Mouse (Mus musculus) left cerebral cortex, postnatal 14 days (tissue): ENCODE measurements around the gene St8sia2. TPM values are rescaled to one million over a fixed set of nuclear protein-coding genes. Genes with fewer than 3 reads are reported as not detected.

Experiments used
- DNase-seq, 2 experiments: peaks; one replicate each; pipeline ENCODE4 v3.0.0; 2021 to 2022; ENCODE audit warnings: low spot score in 2 of 2, mixed read lengths in 1 of 2
- intact Hi-C: fragments of 180-260 bp; cut with DNase I; formaldehyde crosslinking; loops from one replicate; pipeline ENCODE4 v1.15.1; 2025
- long read RNA-seq, 2 experiments: library from polyadenylated mRNA; stranded (forward); transcript quantifications; one replicate each; pipeline ENCODE4 v2.0.0; 2021
- total RNA-seq, 2 experiments: library from RNA; stranded (reverse); gene quantifications; 2 replicates each; pipeline ENCODE4 v1.2.3; 2021

Gene St8sia2
- 1 to 10 TPM; 3.3 to 4.2 TPM for total RNA-seq
- long read RNA-seq, experiment 1, partial matches to known transcripts: 0 of 1 reads
- long read RNA-seq, experiment 1, other reads (novel, unspliced or antisense): 1 of 1 reads
- long read RNA-seq, experiment 2, partial matches to known transcripts: 0 of 2 reads
- long read RNA-seq, experiment 2, other reads (novel, unspliced or antisense): 2 of 2 reads

DNA sequence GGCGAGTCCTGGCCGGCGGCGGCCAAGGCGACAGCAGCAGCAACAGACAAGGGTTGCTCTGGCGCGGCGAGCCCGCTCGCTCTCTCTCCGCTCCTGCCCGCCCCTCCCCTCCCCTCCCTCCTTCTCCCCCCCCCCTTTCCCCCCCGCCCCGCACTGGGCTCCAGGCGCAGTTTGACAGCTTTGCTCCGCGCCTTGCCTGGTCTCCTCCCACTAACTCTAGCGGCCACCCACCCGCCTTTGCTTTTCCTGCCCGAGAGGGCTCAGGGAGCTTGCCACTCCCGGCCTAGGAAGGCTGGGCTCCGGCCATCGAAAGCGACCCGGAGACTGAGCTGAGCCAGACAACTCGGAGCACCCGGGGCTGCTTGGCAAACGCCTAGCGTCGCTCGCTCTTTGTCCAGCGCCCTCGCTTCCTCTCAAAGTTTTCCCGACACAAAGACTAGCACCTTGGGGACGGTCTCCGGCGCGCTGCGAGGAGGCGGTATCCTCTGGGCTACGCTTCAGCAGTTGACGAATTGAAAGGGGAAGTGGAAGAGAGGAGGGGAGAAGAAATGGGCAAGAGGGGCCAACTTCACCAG, at the start of gene St8sia2:
TSS of gene St8sia2 (minus strand) at position 90 of the 575 bp plus-strand sequence.
- peak in 1 of 2 experiments; percentile 26 for DNase-seq

DNA sequence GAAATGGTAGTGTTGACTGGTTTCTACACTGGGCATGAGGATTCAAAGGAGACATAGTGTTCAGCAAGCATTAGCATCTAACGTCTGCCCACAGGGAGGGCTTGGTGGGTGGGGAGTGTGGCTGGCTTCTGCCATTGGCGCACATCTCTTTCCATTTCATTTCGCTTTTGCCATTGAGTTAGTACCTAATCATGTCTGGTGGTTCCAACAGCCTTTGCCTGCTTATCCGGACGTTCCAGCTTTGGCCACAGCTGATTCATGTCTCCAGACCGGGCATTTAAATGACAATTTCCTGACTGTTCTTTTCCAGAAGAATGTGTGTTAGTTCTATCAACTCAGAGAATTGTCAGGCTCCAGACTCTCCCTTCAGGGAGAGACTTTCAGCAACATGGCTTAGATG, 47.6 kb upstream of the St8sia2 start:
- intact Hi-C loops: no loop called here
- DNase-seq: no peak

More for the DNA sequence above, at the start of gene St8sia2:
- intact Hi-C loops: loop anchor here (10.0 kb wide), 1 partner anchor 359 kb away; no protein-coding TSS in a partner anchor

DNA sequence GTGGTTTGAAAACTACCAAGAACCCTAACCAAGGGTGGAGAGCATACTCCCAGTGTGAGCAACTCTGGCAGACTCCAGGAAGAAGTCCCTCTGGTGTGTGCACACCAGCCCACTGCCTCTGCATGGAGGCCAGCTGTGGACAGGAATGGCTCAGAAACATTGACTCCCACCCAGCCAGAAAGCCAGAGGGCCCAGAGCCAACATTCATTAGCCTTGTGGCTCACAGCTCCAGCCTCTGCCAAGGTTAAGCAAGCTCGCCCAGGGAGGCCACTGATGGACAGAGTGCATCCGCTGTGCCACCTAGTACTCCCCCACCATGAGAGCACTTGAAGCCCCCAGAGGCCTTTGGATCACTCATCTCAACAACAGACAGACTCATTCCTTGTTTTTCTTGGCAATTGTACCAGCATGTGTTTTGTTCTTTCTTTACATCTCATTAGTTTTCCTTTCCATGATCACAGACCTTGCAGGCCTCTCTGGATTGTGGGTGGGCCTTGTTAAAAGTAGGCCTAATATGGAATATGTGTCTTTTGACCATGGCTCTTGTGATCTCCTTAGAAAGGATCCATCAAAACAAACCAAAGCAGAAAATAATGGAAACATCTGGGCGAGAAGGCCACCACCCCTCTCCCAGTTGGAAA, 46.9 kb upstream of the St8sia2 start:
- no peak for DNase-seq
- intact Hi-C loops: no loop called here

DNA sequence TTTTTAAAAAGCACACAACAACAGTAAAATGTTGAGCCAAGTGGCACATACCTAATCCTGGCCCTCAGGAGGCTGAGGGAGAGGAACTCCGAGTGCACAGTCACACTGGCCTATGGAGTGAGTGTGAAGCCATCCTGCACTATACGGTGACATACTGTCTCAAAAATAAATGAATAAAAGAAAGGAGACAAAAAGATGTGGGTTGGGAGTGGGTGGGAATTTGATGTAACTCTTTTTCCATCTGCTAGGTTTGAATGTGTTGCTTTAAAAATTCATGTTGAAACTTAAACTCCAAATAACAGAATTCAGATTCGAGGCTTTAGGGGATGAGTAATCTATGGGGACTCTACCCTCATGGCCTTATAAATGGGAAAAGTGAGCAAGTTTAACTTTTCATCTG, 46.2 kb upstream of the St8sia2 start:
- peak in 1 of 2 experiments; percentile 13 for DNase-seq
- intact Hi-C loops: no loop called here

DNA sequence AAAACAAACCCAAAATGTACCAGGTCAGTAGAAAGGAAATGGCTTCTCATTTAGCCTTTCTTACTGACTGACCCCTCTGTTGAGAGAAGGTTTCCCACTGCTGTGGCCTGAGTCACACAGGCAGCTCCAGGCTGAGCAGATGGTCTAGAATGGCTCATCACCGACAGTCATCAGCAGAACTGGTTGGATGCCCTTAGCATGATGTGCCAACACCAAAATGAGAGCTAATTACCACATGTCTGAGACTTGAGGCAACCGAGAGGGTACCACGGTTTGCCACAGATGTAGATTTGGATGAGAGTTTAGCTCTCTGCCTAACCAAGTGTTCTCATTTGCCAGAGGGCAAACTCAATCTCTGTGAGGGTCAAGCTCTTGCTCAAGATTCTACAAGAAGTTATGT, 42.3 kb upstream of the St8sia2 start:
- intact Hi-C loops: no loop called here
- DNase-seq: no peak

DNA sequence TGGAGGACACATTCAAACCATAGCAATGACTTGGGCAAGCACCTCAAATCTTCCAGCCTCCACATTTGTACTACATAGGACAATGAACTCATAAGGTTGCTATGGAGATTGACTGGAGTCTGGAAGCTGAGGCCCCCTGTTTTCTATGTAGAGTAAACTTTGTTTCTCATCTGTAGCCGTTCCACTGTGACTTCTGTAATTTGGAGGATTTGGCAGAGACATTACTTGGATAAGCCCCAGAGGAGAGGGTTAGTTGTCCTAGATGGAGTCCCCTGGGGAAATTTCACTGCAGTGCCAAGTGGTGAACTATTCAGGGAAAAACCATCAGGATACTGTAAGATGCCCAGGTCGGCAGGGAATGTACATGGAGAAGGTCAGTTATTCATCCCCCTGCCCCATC, 34.1 kb upstream of the St8sia2 start:
- no peak for DNase-seq
- intact Hi-C loops: no loop called here

DNA sequence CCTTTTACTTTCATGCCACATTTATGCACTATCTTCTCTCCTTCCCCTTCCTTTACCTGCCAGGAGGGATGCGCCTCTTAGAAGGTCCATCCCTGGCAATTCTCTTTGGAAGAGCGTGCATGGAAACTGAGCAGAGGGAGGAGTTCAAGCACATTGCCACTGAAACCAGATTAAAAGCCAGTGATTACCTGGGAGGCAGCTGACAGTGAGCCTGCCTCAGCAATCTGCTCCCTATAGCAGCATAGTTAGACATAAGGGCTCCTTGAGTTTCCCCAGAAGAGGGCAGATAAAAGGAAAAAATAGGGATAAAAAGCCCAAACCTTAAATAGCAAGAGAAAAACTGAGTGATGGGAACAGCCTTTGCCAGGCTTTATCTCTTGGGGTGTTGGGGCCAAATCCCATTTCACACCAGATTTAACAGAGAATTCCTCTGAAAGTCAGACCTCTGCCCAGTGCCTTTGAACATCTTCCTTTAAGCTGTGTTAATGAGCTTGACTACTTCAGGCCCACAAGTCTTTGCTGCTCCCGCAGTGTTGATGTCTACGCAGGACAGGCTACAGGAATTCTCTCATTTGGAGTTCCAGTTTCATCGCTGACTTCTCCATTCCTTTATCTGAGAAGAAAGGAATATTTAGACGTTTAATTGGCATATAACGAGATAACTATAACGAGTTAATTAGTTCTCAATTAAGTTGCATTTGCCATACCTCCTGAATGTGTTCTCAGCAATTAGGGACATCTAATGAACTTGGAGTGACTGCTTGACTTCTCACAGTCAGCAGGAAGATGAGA, 31.9 kb upstream of the St8sia2 start:
- DNase-seq: no peak
- intact Hi-C loops: no loop called here

DNA sequence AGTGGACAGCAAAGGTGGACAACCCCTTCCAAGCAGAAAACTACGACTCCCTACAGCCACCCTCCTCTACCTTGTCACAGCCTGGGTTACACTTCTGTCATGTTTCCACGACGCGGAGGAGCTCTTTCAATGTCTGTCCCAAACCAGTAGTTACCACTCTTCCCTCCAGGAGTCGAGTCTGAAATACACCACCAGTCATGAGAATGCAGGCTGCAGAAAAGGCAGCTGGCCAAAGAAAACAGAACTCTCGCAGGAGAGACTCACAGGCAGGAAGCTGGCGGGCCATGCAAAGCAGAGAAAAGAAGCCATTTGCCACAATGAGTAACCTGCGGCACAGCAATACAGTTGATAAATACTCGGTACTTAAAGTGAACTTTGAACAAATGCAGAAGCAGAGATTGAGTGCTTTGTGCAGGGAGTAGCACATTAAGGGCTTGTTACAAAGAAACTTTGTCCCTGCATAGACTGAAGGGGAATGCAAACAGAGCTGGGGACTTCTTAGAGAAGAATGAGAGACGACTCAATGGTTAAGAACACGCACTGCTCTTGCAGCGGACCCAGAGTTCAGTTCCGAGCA, 30.2 kb upstream of the St8sia2 start:
- DNase-seq: no peak
- intact Hi-C loops: no loop called here

DNA sequence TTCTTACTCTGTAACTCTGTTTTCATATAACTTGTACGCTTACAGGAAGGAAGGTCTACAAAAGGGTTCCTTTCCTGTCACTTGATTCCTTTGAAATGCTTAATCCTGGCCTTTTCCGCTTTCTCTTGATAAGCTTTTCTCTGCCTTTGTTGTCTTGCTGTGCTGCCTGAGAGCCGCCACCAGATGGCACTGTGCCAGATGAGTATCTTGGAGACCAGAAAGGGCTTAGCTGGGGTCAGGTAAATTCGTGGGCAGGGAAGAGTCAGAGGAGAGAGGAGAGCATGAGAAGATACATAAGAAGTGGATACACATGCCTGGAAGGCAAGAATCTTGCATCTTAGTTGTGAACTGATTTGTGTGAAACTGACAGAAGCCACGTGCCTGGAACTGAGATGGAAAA, 11.5 kb upstream of the St8sia2 start:
- intact Hi-C loops: no loop called here
- peak; percentile 49 to 78 for DNase-seq

DNA sequence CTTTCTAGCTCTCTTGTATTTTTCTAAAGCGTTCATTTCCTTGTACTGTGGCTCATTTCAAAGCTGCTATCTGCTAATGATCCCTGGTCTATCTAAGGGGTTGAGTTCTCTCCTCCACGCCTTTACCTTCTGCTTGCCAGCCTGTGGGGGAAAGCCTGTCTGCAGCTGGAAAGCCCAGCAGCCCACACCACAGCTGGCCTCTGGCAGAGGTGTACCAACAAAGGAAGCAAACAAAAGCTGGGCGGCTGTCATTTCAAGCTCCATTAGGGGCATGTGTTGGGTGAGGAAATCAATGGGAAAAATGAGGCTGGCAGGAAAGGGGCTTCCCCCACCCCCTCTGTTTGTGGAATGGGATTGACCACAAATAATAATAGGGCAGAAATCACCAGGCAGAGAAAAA, 10.7 kb upstream of the St8sia2 start:
- intact Hi-C loops: loop anchor here (5.0 kb wide), 1 partner anchor 333 kb away; no protein-coding TSS in a partner anchor
- no peak for DNase-seq

DNA sequence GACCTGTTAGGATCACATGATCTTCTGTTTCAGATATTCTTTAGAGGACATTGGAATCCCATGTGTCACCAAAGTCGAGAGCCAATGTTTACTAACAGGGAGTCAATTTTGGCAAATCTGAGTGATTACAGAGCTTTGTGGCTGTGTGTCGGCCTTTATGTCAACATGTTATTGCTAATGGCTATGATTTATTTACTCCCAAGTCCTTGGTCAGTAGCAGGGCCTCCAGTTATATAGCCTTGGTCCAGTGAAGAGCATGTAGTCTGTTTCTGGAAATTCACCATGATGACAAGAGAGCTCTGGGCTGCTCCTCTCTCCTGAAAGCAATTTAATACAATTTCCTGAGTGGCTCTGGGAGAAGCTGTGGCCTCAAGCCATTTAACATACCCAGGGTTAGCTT, 9.1 kb upstream of the St8sia2 start:
- DNase-seq: no peak

DNA sequence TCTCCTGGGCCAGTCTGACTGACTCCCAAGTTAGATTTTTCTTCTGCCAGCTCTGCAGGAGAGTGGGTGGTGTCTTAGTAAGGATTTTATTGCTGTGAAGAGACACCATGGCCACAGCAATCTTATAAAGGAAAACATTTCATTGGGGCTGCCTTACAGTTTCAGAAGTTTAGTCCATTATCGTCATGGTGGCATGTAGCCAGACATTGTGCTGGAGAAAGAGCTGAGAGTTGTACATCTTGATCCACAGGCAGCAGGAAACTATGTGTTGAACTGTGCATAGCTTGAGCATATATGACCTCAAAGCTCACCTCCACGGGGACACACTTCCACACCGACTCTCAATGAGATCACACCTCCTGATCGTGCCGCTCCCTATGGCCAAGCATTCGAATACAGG, 8.3 kb upstream of the St8sia2 start:
- intact Hi-C loops: loop anchor here (5.0 kb wide), 1 partner anchor 336 kb away; no protein-coding TSS in a partner anchor
- DNase-seq: no peak

More for the DNA sequence above, 9.1 kb upstream of the St8sia2 start:
- intact Hi-C loops: loop anchor here (5.0 kb wide), 1 partner anchor 335 kb away; no protein-coding TSS in a partner anchor

DNA sequence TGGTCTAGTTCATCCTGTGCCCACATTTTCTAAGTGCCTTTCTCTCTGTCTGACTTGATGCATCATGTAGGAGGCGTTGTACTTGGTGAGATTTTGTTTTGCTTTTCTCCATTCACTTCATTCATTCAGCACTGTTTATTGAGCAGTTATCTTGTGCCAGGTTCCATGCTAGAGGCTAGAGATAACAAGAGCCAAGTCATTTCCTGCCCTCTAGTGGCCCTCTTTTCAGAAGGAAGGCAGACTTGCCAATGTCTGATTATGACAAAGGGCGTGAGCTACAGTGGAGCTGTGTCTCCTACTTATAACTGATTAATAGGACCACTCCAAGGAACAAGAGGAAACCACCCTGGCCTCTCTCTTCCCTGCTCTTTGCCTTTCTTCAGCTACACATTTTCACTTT, 3.1 kb upstream of the St8sia2 start:
- no peak for DNase-seq
- intact Hi-C loops: loop anchor here (10.0 kb wide), 1 partner anchor 362 kb away; no protein-coding TSS in a partner anchor

DNA sequence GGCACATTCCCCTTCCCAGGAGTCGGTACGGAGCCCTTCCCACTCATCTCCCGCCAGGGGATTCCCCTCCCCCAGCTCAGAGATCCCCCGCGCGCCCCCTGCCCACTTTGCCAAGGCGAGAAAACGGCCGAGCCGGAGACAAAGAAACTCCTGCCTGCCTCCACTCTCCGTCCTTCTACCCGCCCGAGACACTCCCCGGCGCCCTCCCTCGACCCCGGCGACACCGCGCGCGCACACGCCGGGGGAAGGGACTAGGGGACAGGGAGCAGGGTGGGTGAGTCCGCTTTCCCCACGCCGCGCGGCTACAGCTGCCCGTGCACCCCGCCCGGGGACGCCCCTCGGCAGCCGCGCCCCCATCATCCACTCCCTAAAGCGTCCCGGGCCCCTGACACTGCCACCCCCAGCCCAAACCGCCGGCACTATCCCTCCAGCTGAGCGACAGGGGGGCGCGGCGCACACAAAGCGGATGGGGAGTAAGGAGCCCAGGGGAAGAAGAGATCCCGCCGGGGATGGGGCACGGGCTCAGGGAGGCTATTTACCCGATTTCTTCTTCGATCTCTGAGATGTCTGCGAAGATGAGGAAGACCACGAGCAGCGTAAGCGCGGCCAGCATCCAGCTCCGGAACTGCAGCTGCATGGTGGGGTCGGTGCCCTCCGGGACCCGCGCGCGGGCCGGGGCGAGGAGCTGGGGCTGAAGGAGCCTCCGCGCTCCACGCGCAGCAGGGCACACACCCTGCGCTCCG, 461 bp downstream of the St8sia2 start:
- no peak for DNase-seq
- intact Hi-C loops: loop anchor here (10.0 kb wide), 1 partner anchor 358 kb away; no protein-coding TSS in a partner anchor

DNA sequence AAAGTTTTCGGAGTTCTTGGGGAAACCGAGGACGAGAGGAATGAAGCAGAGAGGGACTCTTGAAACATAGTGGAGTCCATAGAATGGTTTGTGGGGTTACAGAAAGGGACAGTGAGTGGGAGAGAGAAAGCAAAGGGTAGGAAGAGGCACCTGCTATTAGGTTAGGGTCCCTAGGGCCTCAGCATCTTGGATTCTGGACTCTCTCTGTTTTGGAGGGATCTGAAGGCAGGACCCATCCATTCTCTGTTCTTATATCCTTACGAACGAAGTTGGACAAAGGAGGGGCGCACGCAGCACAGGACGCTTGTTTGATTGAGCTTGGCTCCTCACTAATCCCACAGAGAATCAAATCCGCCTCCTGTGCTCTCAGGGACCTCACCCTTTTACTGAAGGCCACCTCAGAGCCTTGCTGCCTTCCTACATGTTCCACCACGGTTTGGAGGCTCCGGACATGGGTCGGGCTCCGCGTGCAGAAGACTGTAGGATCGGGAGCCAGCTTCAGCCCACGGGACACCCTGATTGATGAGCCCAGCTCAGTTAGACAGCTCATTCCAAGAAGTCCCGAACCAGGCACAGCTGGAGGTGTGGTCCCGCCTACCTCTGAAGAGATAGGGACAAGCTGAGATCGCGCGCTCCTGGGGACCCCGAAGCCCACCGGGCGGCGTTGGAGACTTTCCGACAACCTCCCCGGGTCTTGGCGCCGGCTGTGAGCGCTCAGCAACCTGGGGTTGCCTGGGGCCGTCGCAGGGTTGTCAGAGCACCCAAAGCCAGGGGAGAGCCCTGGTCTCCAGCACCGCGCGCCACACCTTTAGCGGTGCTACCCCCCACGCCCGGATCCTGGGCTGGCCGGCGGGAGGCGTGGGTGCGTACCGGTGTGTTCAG, 1.3 kb downstream of the St8sia2 start:
- no peak for DNase-seq
- intact Hi-C loops: loop anchor here (10.0 kb wide), 1 partner anchor 357 kb away; no protein-coding TSS in a partner anchor

DNA sequence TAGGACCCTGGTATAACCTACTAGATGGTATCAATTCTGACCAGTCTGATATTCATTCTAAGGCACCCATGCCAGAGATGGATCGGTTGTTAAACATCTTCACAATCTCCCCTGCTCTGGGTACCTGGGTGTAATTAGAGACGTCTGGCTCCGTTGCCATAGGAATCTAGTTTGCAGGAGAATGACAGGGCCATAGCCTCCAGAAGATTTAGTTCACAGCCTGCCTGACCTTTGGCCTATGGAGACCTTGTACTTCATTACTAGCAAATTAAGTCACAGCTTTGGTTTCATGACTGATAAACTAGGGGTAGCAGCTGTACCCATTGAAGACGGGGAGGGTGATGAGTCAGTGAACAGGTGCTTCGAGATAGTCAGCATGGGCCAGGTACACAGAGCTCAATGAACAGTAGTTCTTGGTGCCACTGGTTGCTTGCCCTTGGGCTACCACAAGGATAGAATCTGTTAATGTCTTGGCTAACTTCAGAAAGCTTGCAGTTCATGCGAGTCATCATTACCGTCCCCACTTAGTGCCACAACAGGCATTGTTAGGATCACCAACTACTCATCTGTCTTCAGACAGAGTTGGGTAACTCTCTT, 4.4 kb downstream of the St8sia2 start:
- intact Hi-C loops: no loop called here
- no peak for DNase-seq

DNA sequence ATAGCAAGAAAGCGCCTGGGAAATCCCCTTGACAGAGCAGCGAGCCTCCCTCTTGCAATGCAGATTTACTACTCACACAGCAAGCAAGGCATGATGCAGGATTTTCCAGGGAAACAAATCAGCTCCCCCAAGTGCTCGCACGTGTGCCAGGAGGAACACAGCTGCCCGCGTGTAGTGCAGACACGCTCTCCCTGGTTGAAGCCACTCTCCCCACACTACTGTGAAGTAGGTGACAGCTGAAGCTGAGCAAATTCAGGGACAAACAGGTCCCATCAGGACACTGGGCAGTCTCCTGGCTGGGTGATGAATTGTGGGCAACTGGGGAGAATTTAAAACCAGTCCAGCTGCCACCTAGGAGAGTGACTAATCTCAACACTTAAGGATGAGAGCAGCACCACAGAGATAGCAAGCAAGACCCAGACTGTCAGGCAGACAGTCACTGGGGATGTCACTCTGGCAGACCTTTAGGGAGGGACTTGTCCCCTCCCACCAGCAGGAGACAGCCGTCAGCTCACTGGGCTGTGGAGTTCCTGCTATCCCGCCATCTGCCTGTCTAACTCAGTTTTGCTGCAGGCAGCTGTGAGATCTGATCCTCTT, 6.6 kb downstream of the St8sia2 start:
- intact Hi-C loops: no loop called here
- peak; percentile 34 to 60 for DNase-seq
